Mouse (Mus musculus) myocyte (in vitro differentiated cells): ENCODE measurements around the gene Dnaaf2. TPM values are rescaled to one million over a fixed set of nuclear protein-coding genes. Genes with fewer than 3 reads are reported as not detected.
"Not testable (repeated sequence)": the region's sequence is repeated elsewhere in the genome, so short reads cannot be mapped to it uniquely, and the experiment has no call there.

Experiments used
- H3K27me3 ChIP-seq: one replicate; pipeline ENCODE4 v1.6.1; 2011; ENCODE audit not compliant: control insufficient read depth, insufficient read depth, insufficient read length
- H3K36me3 ChIP-seq: one replicate; pipeline ENCODE4 v1.6.1; 2011; ENCODE audit not compliant: control insufficient read depth, insufficient read depth
- H3K4me2 ChIP-seq: one replicate; pipeline ENCODE4 v1.6.1; 2011; ENCODE audit warnings: low read depth, control low read depth
- H3K4me3 ChIP-seq: one replicate; pipeline ENCODE4 v1.5.1; 2011; ENCODE audit warnings: mild to moderate bottlenecking, control low read depth, moderate library complexity
- H3K79me2 ChIP-seq: one replicate; pipeline ENCODE4 v1.6.1; 2011; ENCODE audit not compliant: control insufficient read depth, insufficient read depth
- H3ac ChIP-seq: one replicate; pipeline ENCODE4 v1.6.1; 2011; ENCODE audit not compliant: control insufficient read depth, insufficient read length
- CEBPB ChIP-seq: IDR thresholded peaks from 2 replicates; pipeline ENCODE4 v1.6.1; 2011; ENCODE audit warnings: mild to moderate bottlenecking, moderate library complexity; ENCODE audit not compliant: poor library complexity, insufficient read depth, severe bottlenecking
- E2F4 ChIP-seq: IDR thresholded peaks from one replicate; pipeline ENCODE4 v1.6.1; 2011; ENCODE audit warnings: mild to moderate bottlenecking, control low read depth, moderate library complexity; ENCODE audit not compliant: insufficient read depth
- MAX ChIP-seq: IDR thresholded peaks from one replicate; pipeline ENCODE4 v1.6.1; 2011; ENCODE audit warnings: low read depth, mild to moderate bottlenecking, control low read depth
- MYOD1 ChIP-seq, 3 experiments: IDR thresholded peaks; one replicate each; pipeline ENCODE4 v1.6.1; 2011; ENCODE audit warnings: control low read depth in 2 of 3, low read depth in 2 of 3, mild to moderate bottlenecking in 2 of 3, moderate library complexity in 1 of 3; ENCODE audit not compliant: insufficient read length in 2 of 3, control insufficient read depth in 1 of 3
- MYOG ChIP-seq, 3 experiments: IDR thresholded peaks; one replicate each; pipeline ENCODE4 v1.6.1; 2011; ENCODE audit warnings: control low read depth in 2 of 3, low read depth in 2 of 3, mild to moderate bottlenecking in 2 of 3; ENCODE audit not compliant: insufficient read length in 2 of 3, control insufficient read depth in 1 of 3, insufficient read depth in 1 of 3
- POLR2A ChIP-seq: IDR thresholded peaks from one replicate; pipeline ENCODE4 v1.6.1; 2011; ENCODE audit warnings: low read depth, mild to moderate bottlenecking, control low read depth, moderate library complexity; ENCODE audit not compliant: insufficient read length
- POLR2AphosphoS2 ChIP-seq: IDR thresholded peaks from one replicate; pipeline ENCODE4 v1.6.1; 2011; ENCODE audit warnings: low read depth, control low read depth; ENCODE audit not compliant: insufficient read length
- REST ChIP-seq: IDR thresholded peaks from one replicate; pipeline ENCODE4 v1.6.1; 2011; ENCODE audit warnings: mild to moderate bottlenecking, control low read depth, moderate library complexity; ENCODE audit not compliant: insufficient read depth, insufficient read length
- SRF ChIP-seq: IDR thresholded peaks from one replicate; pipeline ENCODE4 v1.6.1; 2011; ENCODE audit warnings: low read depth; ENCODE audit not compliant: control insufficient read depth, insufficient read length
- TCF12 ChIP-seq: IDR thresholded peaks from one replicate; pipeline ENCODE4 v1.6.1; 2011; ENCODE audit warnings: mild to moderate bottlenecking, control low read depth; ENCODE audit not compliant: poor library complexity, insufficient read depth, severe bottlenecking
- TCF3 ChIP-seq: IDR thresholded peaks from one replicate; pipeline ENCODE4 v1.6.1; 2011; ENCODE audit warnings: low read depth, control low read depth; ENCODE audit not compliant: insufficient read length
- USF1 ChIP-seq: IDR thresholded peaks from one replicate; pipeline ENCODE4 v1.6.1; 2011; ENCODE audit warnings: low read depth, mild to moderate bottlenecking, control low read depth, moderate library complexity
- polyA plus RNA-seq: library from polyadenylated mRNA; unstranded; fragments of >200 nt; fragmentation: generic; extraction: Trizol; gene quantifications from one replicate; pipeline ENCODE4 v1.2.1, GENCODE M21; 2012; ENCODE audit warnings: missing spikeins

Gene Dnaaf2
- polyA plus RNA-seq, 1 experiment, result 2.6 TPM

GRCm38 (mm10) chr12:69164904-69165303, 33.3 kb downstream of the Dnaaf2 start:
- no peak overlapping the region for H3K4me2 ChIP-seq
- no peaks in the 10 kb centered on the region for H3K36me3 ChIP-seq
- H3K79me2 ChIP-seq, result peaks cover 2% of the 10 kb centered on the region
- H3K4me3 ChIP-seq, result no peak overlapping the region
- TF ChIP-seq TCF3, result no peak
- TF ChIP-seq TCF12, result no peak
- no peak for TF ChIP-seq MYOG (IDR thresholded peaks at IDR 0.05; ENCODE audit: control insufficient read depth in 1 of 3, insufficient read depth in 1 of 3, insufficient read length in 2 of 3, low read depth in 2 of 3)
- TF ChIP-seq POLR2A, result no peak
- TF ChIP-seq SRF, result no peak
- TF ChIP-seq CEBPB, result no peak
- no peak for TF ChIP-seq REST
- no peak for TF ChIP-seq MYOD1 (IDR thresholded peaks at IDR 0.05; ENCODE audit: control insufficient read depth in 1 of 3, insufficient read length in 2 of 3, low read depth in 2 of 3)
- no peak for TF ChIP-seq USF1
- H3ac ChIP-seq, result no peak overlapping the region
- H3K27me3 ChIP-seq, result no peaks in the 10 kb centered on the region

- H3K36me3 ChIP-seq, H3K27me3 ChIP-seq, H3K79me2 ChIP-seq, H3K4me2 ChIP-seq, H3ac ChIP-seq, H3K4me3 ChIP-seq: not testable (repeated sequence)
These were observed 34.6 kb downstream of the Dnaaf2 start for GRCm38 (mm10) chr12:69163586-69163985.

GRCm38 (mm10) chr12:69160677-69161076, 37.6 kb downstream of the Dnaaf2 start:
- not testable (repeated sequence) for H3K4me2 ChIP-seq, H3ac ChIP-seq, H3K27me3 ChIP-seq, H3K4me3 ChIP-seq
- Histone ChIP-seq H3K36me3 (peaks cover 19% of the 10 kb centered on the region), H3K79me2 (peaks cover 15% of the 10 kb centered on the region)

- Histone ChIP-seq H3K4me3 (peak overlapping the region; percentile 69), H3K36me3 (peaks cover 23% of the 10 kb centered on the region), H3K27me3 (no peaks in the 10 kb centered on the region), H3K4me2 (peak overlapping the region; percentile 57), H3ac (no peak overlapping the region), H3K79me2 (peaks cover 15% of the 10 kb centered on the region)
- TF ChIP-seq TCF3 (no peak), E2F4 (no peak), CEBPB (no peak), REST (no peak), POLR2AphosphoS2 (no peak), SRF (no peak), MAX (no peak), TCF12 (no peak), MYOD1 (IDR thresholded peaks at IDR 0.05; ENCODE audit: control insufficient read depth in 1 of 3, insufficient read length in 2 of 3, low read depth in 2 of 3) (no peak), USF1 (no peak), POLR2A (no peak), MYOG (IDR thresholded peaks at IDR 0.05; ENCODE audit: control insufficient read depth in 1 of 3, insufficient read depth in 1 of 3, insufficient read length in 2 of 3, low read depth in 2 of 3) (no peak)
These were observed 38.7 kb downstream of the Dnaaf2 start for GRCm38 (mm10) chr12:69159578-69159940.

- Histone ChIP-seq H3K79me2 (peaks cover 15% of the 10 kb centered on the region), H3K4me2 (peak within 1 kb of the TSS; percentile 90), H3ac (peak within 1 kb of the TSS; percentile 97), H3K4me3 (peak within 1 kb of the TSS; percentile 69), H3K36me3 (peaks cover 23% of the 10 kb centered on the region)
- TF ChIP-seq POLR2A, result peak; percentile 63
- TF ChIP-seq POLR2AphosphoS2, result peak; percentile 76
- H3K27me3 ChIP-seq, result not testable (repeated sequence)
These were observed 39.3 kb downstream of the Dnaaf2 start, which contains the start of gene Rps29 for GRCm38 (mm10) chr12:69158765-69159577. Gene Rps29, minus strand, starts transcription at chr12:69159186.

GRCm38 (mm10) chr12:69158366-69158764, 39.9 kb downstream of the Dnaaf2 start:
- peaks cover 15% of the 10 kb centered on the region for H3K79me2 ChIP-seq
- peak overlapping the region; percentile 69 for H3K4me3 ChIP-seq
- peaks cover 23% of the 10 kb centered on the region for H3K36me3 ChIP-seq
- peak overlapping the region; percentile 97 for H3ac ChIP-seq
- peak overlapping the region; percentile 90 for H3K4me2 ChIP-seq
- H3K27me3 ChIP-seq, result no peaks in the 10 kb centered on the region
- no peak for TF ChIP-seq REST
